Mouse (Mus musculus): ENCODE measurements around the gene Prom2.

GRCm38 (mm10) chr2:127517081-127517480 lies 24.2 kb downstream of the Prom2 start:
- TF ChIP-seq EP300 (IDR thresholded peaks at IDR 0.05): no peak
- no peak for TF ChIP-seq CTCF (IDR thresholded peaks at IDR 0.05)
